Mouse (Mus musculus): ENCODE data around the gene N4bp1.

DNA sequence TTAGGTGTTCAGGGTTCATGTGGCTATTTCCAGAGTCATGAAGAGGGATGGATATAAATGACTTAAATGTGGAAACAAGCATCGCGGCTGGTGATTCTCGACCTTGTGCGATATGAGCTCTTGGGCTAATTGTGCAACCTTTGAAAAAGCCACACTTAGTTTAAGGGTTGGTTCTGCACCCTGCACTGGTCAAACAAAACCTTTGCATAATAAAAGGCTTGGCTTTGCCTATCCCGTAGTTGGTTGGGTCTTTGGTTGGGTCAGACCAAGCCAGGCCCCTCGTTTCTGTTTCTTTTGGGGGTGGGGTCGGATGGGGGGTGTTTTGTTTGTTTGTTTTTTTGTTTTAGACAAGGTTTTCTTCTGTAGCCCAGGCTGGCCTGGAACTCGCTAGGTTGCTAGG, 17.6 kb upstream of the N4bp1 start:
- TF ChIP-seq CTCF (IDR thresholded peaks at IDR 0.05; ENCODE audit: extremely low read depth, insufficient read length, insufficient replicate concordance, low read depth, low read length) (no peak), POLR2A (IDR thresholded peaks at IDR 0.05; ENCODE audit: low read depth, low read length) (no peak)

All from small intestine, adult 2 months (tissue).